Mouse (Mus musculus) MEL (cell line): ENCODE results near the gene Marc2.

Experiments used
- EP300 ChIP-seq, 2 experiments: IDR thresholded peaks; 2 replicates each; pipeline ENCODE4 v1.6.1; 2011; ENCODE audit warnings: improper control_type of control experiment in 2 of 2, low read length in 2 of 2, low read depth in 1 of 2, mild to moderate bottlenecking in 1 of 2
- MAX ChIP-seq: IDR thresholded peaks from 2 replicates; pipeline ENCODE4 v1.6.1; 2011; ENCODE audit warnings: low read length, improper control_type of control experiment
- MXI1 ChIP-seq: IDR thresholded peaks from 2 replicates; pipeline ENCODE4 v1.6.1; 2011; ENCODE audit warnings: mild to moderate bottlenecking, low read depth, low read length, improper control_type of control experiment
- USF1 ChIP-seq: IDR thresholded peaks from 2 replicates; pipeline ENCODE4 v1.6.1; 2014; ENCODE audit warnings: low read depth, mild to moderate bottlenecking, inconsistent platforms, low read length, improper control_type of control experiment, moderate library complexity

- TF ChIP-seq MAX (no peak), EP300 (IDR thresholded peaks at IDR 0.05; ENCODE audit: low read depth in 1 of 2, low read length in 2 of 2) (no peak), USF1 (no peak), MXI1 (no peak)
Observed at GRCm38 (mm10) chr1:184811716-184812250, 34.5 kb downstream of the Marc2 start.
